Mouse (Mus musculus) hindbrain, embryonic 12.5 days (tissue): ENCODE results near the gene Akap1. TPM values are rescaled to one million over a fixed set of nuclear protein-coding genes. Genes with fewer than 3 reads are reported as not detected.

Experiments used
- ATAC-seq: fragments of 200-750 bp; cut with Nextera tagmentation; 2 replicates; pipeline ENCODE4 v1.8.0; 2017; ENCODE audit warnings: moderate TSS enrichment; ENCODE audit not compliant: low FRiP score
- H3K27ac ChIP-seq: fragments of 300-500 bp; sonication (generic); 2 replicates; pipeline ENCODE4 v1.5.1; 2016; ENCODE audit warnings: mild to moderate bottlenecking
- H3K27me3 ChIP-seq: fragments of 300-500 bp; sonication (generic); 2 replicates; pipeline ENCODE4 v1.6.1; 2016; ENCODE audit warnings: mild to moderate bottlenecking
- H3K36me3 ChIP-seq: fragments of 300-500 bp; sonication (generic); 2 replicates; pipeline ENCODE4 v1.6.1; 2016; ENCODE audit warnings: mild to moderate bottlenecking
- H3K4me1 ChIP-seq: fragments of 300-500 bp; sonication (generic); 2 replicates; pipeline ENCODE4 v1.6.1; 2016
- H3K4me2 ChIP-seq: fragments of 300-500 bp; sonication (generic); replicated peaks from 2 replicates; pipeline ENCODE4 v1.6.1; 2016; ENCODE audit warnings: mild to moderate bottlenecking
- H3K4me3 ChIP-seq: fragments of 300-500 bp; sonication (generic); 2 replicates; pipeline ENCODE4 v1.5.1; 2016; ENCODE audit warnings: mild to moderate bottlenecking
- H3K9ac ChIP-seq: fragments of 300-500 bp; sonication (generic); 2 replicates; pipeline ENCODE4 v1.6.1; 2016; ENCODE audit warnings: mild to moderate bottlenecking, moderate library complexity
- H3K9me3 ChIP-seq: fragments of 300-500 bp; sonication (generic); replicated peaks from 2 replicates; pipeline ENCODE4 v1.6.1; 2016; ENCODE audit warnings: mild to moderate bottlenecking
- WGBS: fragments of 180-500 bp; shearing (Covaris S2); methylation state at CpG from one replicate; pipeline ENCODE4 v1.1.7; 2016; 5-methylcytosine and 5-hydroxymethylcytosine counted together
- polyA plus RNA-seq: library from polyadenylated mRNA; unstranded; fragments of >200 nt; fragmentation: Nextera tagmentation; extraction: Ambion mirVana; gene quantifications from 2 replicates; pipeline ENCODE4 v1.2.1, GENCODE M21; 2016

Gene Akap1
- polyA plus RNA-seq, 1 experiment from 2014 or later, result 21.8 TPM

- 82% methylated on average over 11 of the region's 11 CpGs for WGBS
- no peak overlapping the region for H3K9ac ChIP-seq
- no peak for ATAC-seq
- H3K4me3 ChIP-seq, result no peak overlapping the region
- peaks cover 79% of the 10 kb centered on the region for H3K36me3 ChIP-seq
- no peak overlapping the region for H3K4me2 ChIP-seq
- H3K27me3 ChIP-seq, result no peaks in the 10 kb centered on the region
- no peaks in the 10 kb centered on the region for H3K9me3 ChIP-seq
- no peak overlapping the region for H3K27ac ChIP-seq
- no peaks in the 10 kb centered on the region for H3K4me1 ChIP-seq
Observed at GRCm38 (mm10) chr11:88834606-88835005, 29.8 kb downstream of the Akap1 start.

- WGBS, result 81% methylated on average over 14 of the region's 14 CpGs
Observed at GRCm38 (mm10) chr11:88834134-88834533, 30.3 kb downstream of the Akap1 start.

DNA sequence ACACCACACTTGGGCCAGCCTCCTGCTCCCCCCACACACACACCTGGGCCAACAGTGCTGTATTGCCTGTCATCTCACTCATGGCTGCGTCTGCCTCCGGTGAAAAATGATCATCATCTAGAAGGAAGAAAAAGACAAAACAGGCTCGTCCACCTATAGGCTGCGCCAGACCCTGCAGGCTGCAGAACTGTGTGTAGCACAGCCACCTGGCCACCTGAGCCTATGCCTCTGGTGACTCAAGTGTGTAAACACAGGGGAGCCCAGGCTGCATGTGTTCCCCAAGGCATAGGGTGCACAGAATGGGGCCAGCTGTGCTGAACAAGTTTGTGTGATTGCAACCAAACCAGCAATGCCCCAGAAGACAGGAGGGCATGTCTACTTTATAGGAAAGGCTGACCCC is 31.3 kb downstream of the Akap1 start:
- Histone ChIP-seq H3K4me3 (no peak overlapping the region), H3K27me3 (no peaks in the 10 kb centered on the region), H3K9me3 (no peaks in the 10 kb centered on the region), H3K4me1 (no peaks in the 10 kb centered on the region), H3K4me2 (no peak overlapping the region), H3K36me3 (peaks cover 67% of the 10 kb centered on the region), H3K9ac (no peak overlapping the region), H3K27ac (no peak overlapping the region)
- 80% methylated on average over 4 of the region's 4 CpGs for WGBS
- ATAC-seq, result no peak; the same call in 1 of the 2 replicates

More at GRCm38 (mm10) chr11:88834134-88834533, 30.3 kb downstream of the Akap1 start:
- no peak overlapping the region for H3K27ac ChIP-seq
- H3K4me2 ChIP-seq, result no peak overlapping the region
- no peaks in the 10 kb centered on the region for H3K9me3 ChIP-seq
- peaks cover 77% of the 10 kb centered on the region for H3K36me3 ChIP-seq
- H3K9ac ChIP-seq, result no peak overlapping the region
- H3K27me3 ChIP-seq, result no peaks in the 10 kb centered on the region
- H3K4me1 ChIP-seq, result no peaks in the 10 kb centered on the region
- ATAC-seq, result no peak
- no peak overlapping the region for H3K4me3 ChIP-seq

DNA sequence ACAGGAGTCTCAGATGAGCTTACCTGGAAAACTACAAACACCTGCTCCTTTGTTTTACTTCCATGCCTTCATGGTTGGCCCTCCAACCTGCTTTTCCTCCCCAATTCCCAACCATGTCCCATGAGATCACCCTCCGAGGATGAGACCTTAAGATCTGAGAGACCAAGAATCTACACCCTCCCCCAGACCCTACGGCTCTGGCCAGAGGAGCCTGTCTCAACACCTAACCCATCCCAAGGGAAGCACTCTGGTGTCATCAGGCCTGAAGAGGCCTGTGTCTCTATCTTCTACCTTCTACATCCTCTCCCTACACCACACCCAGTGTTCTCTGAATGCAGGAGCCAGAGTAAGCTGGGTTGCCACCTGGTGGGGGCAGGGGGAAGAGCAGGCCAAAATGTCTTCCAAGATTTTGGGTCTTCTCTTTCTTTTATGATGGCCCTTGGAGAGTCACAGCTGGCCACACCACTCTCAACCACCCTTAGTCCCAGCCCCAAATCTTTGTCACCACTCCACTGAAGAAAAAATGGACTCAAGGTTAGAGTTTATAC is 34.1 kb downstream of the Akap1 start:
- 94% methylated on average over 2 of the region's 2 CpGs for WGBS
- Histone ChIP-seq H3K9me3 (no peaks in the 10 kb centered on the region), H3K4me3 (no peak overlapping the region), H3K4me2 (no peak overlapping the region), H3K4me1 (no peaks in the 10 kb centered on the region), H3K9ac (no peak overlapping the region), H3K36me3 (peaks cover 45% of the 10 kb centered on the region), H3K27me3 (no peaks in the 10 kb centered on the region), H3K27ac (no peak overlapping the region)
- ATAC-seq, result no peak

GRCm38 (mm10) chr11:88828528-88828927 is 35.9 kb downstream of the Akap1 start:
- no peak overlapping the region for H3K4me2 ChIP-seq
- no peak overlapping the region for H3K27ac ChIP-seq
- H3K9me3 ChIP-seq, result no peaks in the 10 kb centered on the region
- no peak for ATAC-seq
- H3K4me1 ChIP-seq, result no peaks in the 10 kb centered on the region
- H3K4me3 ChIP-seq, result no peak overlapping the region
- H3K36me3 ChIP-seq, result peaks cover 28% of the 10 kb centered on the region
- no peak overlapping the region for H3K9ac ChIP-seq
- no peaks in the 10 kb centered on the region for H3K27me3 ChIP-seq

GRCm38 (mm10) chr11:88825909-88826308 is 38.5 kb downstream of the Akap1 start:
- H3K9ac ChIP-seq, result no peak overlapping the region
- no peaks in the 10 kb centered on the region for H3K27me3 ChIP-seq
- ATAC-seq, result no peak
- peaks cover 18% of the 10 kb centered on the region for H3K4me1 ChIP-seq
- no peak overlapping the region for H3K4me3 ChIP-seq
- no peak overlapping the region for H3K4me2 ChIP-seq
- H3K36me3 ChIP-seq, result peaks cover 12% of the 10 kb centered on the region
- no peaks in the 10 kb centered on the region for H3K9me3 ChIP-seq
- WGBS, result 57% methylated on average over 7 of the region's 7 CpGs
- H3K27ac ChIP-seq, result no peak overlapping the region

- Histone ChIP-seq H3K27ac (no peak overlapping the region), H3K4me2 (peak overlapping the region; percentile 47), H3K9me3 (no peaks in the 10 kb centered on the region), H3K36me3 (no peaks in the 10 kb centered on the region), H3K4me1 (peaks cover 28% of the 10 kb centered on the region), H3K27me3 (no peaks in the 10 kb centered on the region), H3K4me3 (peak overlapping the region; percentile 7; the same call in 1 of the 2 replicates), H3K9ac (peak overlapping the region; percentile 24; the same call in 1 of the 2 replicates)
- ATAC-seq, result peak; percentile 57
- WGBS, result 2% methylated on average over 7 of the region's 7 CpGs
Observed at GRCm38 (mm10) chr11:88822991-88823390, 41.4 kb downstream of the Akap1 start.

DNA sequence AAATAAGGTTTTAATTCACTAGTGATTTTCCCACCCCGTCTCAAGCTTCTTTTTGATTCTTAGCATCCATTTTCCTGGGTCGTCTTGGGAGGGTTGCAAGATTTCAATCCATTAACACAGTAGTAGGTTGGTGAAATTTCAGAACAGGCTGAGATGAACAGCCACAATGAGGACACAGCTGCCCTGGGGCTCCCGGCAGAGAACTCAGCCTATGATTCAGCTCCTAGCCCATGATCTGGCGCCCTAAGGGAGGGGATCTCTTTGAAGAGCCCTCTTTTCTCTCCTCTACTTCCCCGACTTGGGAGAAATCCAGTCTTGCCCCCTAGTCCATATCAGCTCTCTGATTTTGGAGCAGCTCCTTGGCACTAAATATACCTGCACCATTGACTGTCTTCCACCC is 41.9 kb downstream of the Akap1 start:
- peak overlapping the region; percentile 7; the same call in 1 of the 2 replicates for H3K4me3 ChIP-seq
- ATAC-seq, result peak; percentile 39; the same call in 1 of the 2 replicates
- H3K4me1 ChIP-seq, result peaks cover 28% of the 10 kb centered on the region
- H3K36me3 ChIP-seq, result no peaks in the 10 kb centered on the region
- H3K4me2 ChIP-seq, result peak overlapping the region; percentile 47
- WGBS, result 17% methylated on average over 5 of the region's 5 CpGs
- H3K27ac ChIP-seq, result peak overlapping the region; percentile 55; the same call in 1 of the 2 replicates
- H3K27me3 ChIP-seq, result no peaks in the 10 kb centered on the region
- H3K9me3 ChIP-seq, result no peaks in the 10 kb centered on the region
- H3K9ac ChIP-seq, result peak overlapping the region; percentile 24; the same call in 1 of the 2 replicates

- Histone ChIP-seq H3K4me3 (no peak overlapping the region), H3K4me2 (peak overlapping the region; percentile 34), H3K36me3 (no peaks in the 10 kb centered on the region), H3K9ac (no peak overlapping the region; the same call in 1 of the 2 replicates), H3K27ac (peak overlapping the region; percentile 53), H3K9me3 (no peaks in the 10 kb centered on the region), H3K27me3 (no peaks in the 10 kb centered on the region), H3K4me1 (peaks cover 28% of the 10 kb centered on the region)
- ATAC-seq, result 0 out of 2 replicates have a peak, but pooled peaks have one; percentile 46
- WGBS, result 7% methylated on average over 24 of the region's 24 CpGs
Observed at GRCm38 (mm10) chr11:88820742-88821576, 43.4 kb downstream of the Akap1 start.

DNA sequence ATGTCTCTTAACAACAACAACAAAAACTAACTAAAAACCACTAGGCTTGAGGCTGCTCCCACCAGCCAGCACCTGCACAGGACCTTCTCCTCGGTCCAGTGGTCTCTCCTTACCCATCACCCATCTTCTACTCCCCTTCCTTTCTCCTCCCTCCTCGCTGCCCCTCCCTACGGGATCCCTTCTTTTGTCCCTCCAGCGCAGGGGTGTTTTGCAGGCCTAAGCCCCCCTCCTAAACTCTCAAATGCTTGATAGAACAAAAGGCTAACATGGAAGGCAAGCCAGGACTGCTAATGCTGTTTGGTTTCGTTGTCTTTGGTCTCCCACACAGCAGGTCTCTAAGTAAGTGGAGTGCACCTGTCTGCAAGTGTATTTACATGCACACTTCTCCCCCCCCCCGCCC is 44.1 kb downstream of the Akap1 start:
- H3K9me3 ChIP-seq, result no peaks in the 10 kb centered on the region
- peak overlapping the region; percentile 53 for H3K27ac ChIP-seq
- ATAC-seq, result no peak
- no peak overlapping the region; the same call in 1 of the 2 replicates for H3K9ac ChIP-seq
- H3K4me3 ChIP-seq, result no peak overlapping the region
- H3K4me1 ChIP-seq, result peaks cover 28% of the 10 kb centered on the region
- H3K36me3 ChIP-seq, result no peaks in the 10 kb centered on the region
- 11% methylated on average over 6 of the region's 6 CpGs for WGBS
- no peaks in the 10 kb centered on the region for H3K27me3 ChIP-seq
- peak overlapping the region; percentile 34 for H3K4me2 ChIP-seq

GRCm38 (mm10) chr11:88817061-88817460 is 47.3 kb downstream of the Akap1 start:
- no peaks in the 10 kb centered on the region for H3K9me3 ChIP-seq
- no peaks in the 10 kb centered on the region for H3K36me3 ChIP-seq
- 77% methylated on average over 5 of the region's 5 CpGs for WGBS
- no peak overlapping the region for H3K27ac ChIP-seq
- no peaks in the 10 kb centered on the region for H3K27me3 ChIP-seq
- no peak overlapping the region for H3K4me3 ChIP-seq
- H3K9ac ChIP-seq, result no peak overlapping the region
- H3K4me1 ChIP-seq, result peaks cover 21% of the 10 kb centered on the region
- no peak overlapping the region for H3K4me2 ChIP-seq
- ATAC-seq, result no peak

GRCm38 (mm10) chr11:88803231-88804010 is 61.0 kb downstream of the Akap1 start:
- Histone ChIP-seq H3K27ac (0 out of 2 replicates have a peak overlapping the region, but pooled peaks have one; percentile 44), H3K4me1 (peaks cover 7% of the 10 kb centered on the region; the same call in 1 of the 2 replicates), H3K4me2 (peak overlapping the region; percentile 21; the same call in 1 of the 2 replicates), H3K4me3 (no peak overlapping the region), H3K9ac (no peak overlapping the region), H3K36me3 (no peaks in the 10 kb centered on the region), H3K9me3 (no peaks in the 10 kb centered on the region), H3K27me3 (no peaks in the 10 kb centered on the region)
- ATAC-seq, result no peak
- 61% methylated on average over 31 of the region's 31 CpGs for WGBS
